Mouse (Mus musculus): ENCODE measurements around the gene Timm8a1. TPM values are rescaled to one million over a fixed set of nuclear protein-coding genes. Genes with fewer than 3 reads are reported as not detected.

The Timm8a1 gene
- polyA plus RNA-seq, 1 experiment = 44.6 TPM

- no peaks in the 10 kb centered on the region for H3K79me2 ChIP-seq (ENCODE audit: control insufficient read depth, insufficient read depth)
- no peaks in the 10 kb centered on the region for H3K27me3 ChIP-seq (ENCODE audit: control insufficient read depth, insufficient read depth, insufficient read length)
- H3K4me3 ChIP-seq (ENCODE audit: insufficient read depth, poor library complexity, severe bottlenecking) = no peak overlapping the region
- H3K79me3 ChIP-seq (ENCODE audit: low read depth) = no peaks in the 10 kb centered on the region
- TF ChIP-seq MYOD1 (IDR thresholded peaks at IDR 0.05; ENCODE audit: control insufficient read depth, insufficient read length, low read depth) (no peak), USF1 (IDR thresholded peaks at IDR 0.05; ENCODE audit: low read depth) (no peak), MAX (IDR thresholded peaks at IDR 0.05) (no peak), CEBPB (IDR thresholded peaks at IDR 0.05; ENCODE audit: low read depth) (no peak), FOSL1 (IDR thresholded peaks at IDR 0.05; ENCODE audit: insufficient read depth, low read length, poor library complexity, severe bottlenecking) (no peak), CTCF (IDR thresholded peaks at IDR 0.05; ENCODE audit: control insufficient read depth, insufficient read depth, insufficient read length) (no peak), MYOG (IDR thresholded peaks at IDR 0.05; ENCODE audit: control insufficient read depth, extremely low read depth, insufficient read length) (no peak)
- no peak overlapping the region for H3ac ChIP-seq (ENCODE audit: control insufficient read depth, insufficient read length, low read depth)
- H3K36me3 ChIP-seq (ENCODE audit: control insufficient read depth, insufficient read depth) = no peaks in the 10 kb centered on the region
Measured at GRCm38 (mm10) chrX:134566536-134567222, 25.0 kb upstream of the Timm8a1 start.

GRCm38 (mm10) chrX:134564326-134564725 lies 22.7 kb upstream of the Timm8a1 start:
- no peak overlapping the region for H3ac ChIP-seq (ENCODE audit: control insufficient read depth, insufficient read length, low read depth)
- TF ChIP-seq USF1 (IDR thresholded peaks at IDR 0.05; ENCODE audit: low read depth) = no peak
- no peak for TF ChIP-seq MAX (IDR thresholded peaks at IDR 0.05)
- TF ChIP-seq CEBPB (IDR thresholded peaks at IDR 0.05; ENCODE audit: low read depth) = no peak
- no peak for TF ChIP-seq CTCF (IDR thresholded peaks at IDR 0.05; ENCODE audit: control insufficient read depth, insufficient read depth, insufficient read length)
- TF ChIP-seq MYOG (IDR thresholded peaks at IDR 0.05; ENCODE audit: control insufficient read depth, extremely low read depth, insufficient read length) = no peak
- TF ChIP-seq MYOD1 (IDR thresholded peaks at IDR 0.05; ENCODE audit: control insufficient read depth, insufficient read length, low read depth) = no peak
- no peak for TF ChIP-seq FOSL1 (IDR thresholded peaks at IDR 0.05; ENCODE audit: insufficient read depth, low read length, poor library complexity, severe bottlenecking)
- no peaks in the 10 kb centered on the region for H3K79me3 ChIP-seq (ENCODE audit: low read depth)
- H3K4me3 ChIP-seq (ENCODE audit: insufficient read depth, poor library complexity, severe bottlenecking) = no peak overlapping the region
- no peaks in the 10 kb centered on the region for H3K27me3 ChIP-seq (ENCODE audit: control insufficient read depth, insufficient read depth, insufficient read length)
- no peaks in the 10 kb centered on the region for H3K36me3 ChIP-seq (ENCODE audit: control insufficient read depth, insufficient read depth)
- H3K79me2 ChIP-seq (ENCODE audit: control insufficient read depth, insufficient read depth) = no peaks in the 10 kb centered on the region

DNA sequence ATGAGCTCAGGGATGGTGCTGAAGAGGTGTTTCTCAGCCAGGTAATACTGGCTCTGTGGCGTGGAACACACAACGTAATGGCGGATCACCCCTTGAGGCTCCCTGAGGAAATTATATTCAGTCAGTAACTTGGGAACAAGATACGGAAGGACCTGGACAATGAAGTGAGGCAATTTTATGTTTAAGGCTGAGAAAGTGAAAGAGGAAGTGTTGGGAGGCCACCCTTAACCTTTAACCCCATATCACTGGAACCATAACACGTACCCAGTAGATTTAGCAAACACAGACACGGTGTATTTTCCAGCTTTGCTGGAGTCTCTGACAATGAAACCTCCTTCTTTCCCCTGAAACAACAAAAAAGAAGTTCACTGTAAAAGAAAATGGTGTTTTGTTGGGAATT lies 12.8 kb upstream of the Timm8a1 start:
- no peaks in the 10 kb centered on the region for H3K27me3 ChIP-seq (ENCODE audit: control insufficient read depth, insufficient read depth, insufficient read length)
- no peaks in the 10 kb centered on the region for H3K79me2 ChIP-seq (ENCODE audit: control insufficient read depth, insufficient read depth)
- no peaks in the 10 kb centered on the region for H3K36me3 ChIP-seq (ENCODE audit: control insufficient read depth, insufficient read depth)
- TF ChIP-seq MYOG (IDR thresholded peaks at IDR 0.05; ENCODE audit: control insufficient read depth, extremely low read depth, insufficient read length) (no peak), CEBPB (IDR thresholded peaks at IDR 0.05; ENCODE audit: low read depth) (no peak), CTCF (IDR thresholded peaks at IDR 0.05; ENCODE audit: control insufficient read depth, insufficient read depth, insufficient read length) (no peak), MAX (IDR thresholded peaks at IDR 0.05) (no peak), USF1 (IDR thresholded peaks at IDR 0.05; ENCODE audit: low read depth) (no peak)
- H3K4me3 ChIP-seq (ENCODE audit: insufficient read depth, poor library complexity, severe bottlenecking) = no peak overlapping the region
- H3ac ChIP-seq (ENCODE audit: control insufficient read depth, insufficient read length, low read depth) = no peak overlapping the region
- no peaks in the 10 kb centered on the region for H3K79me3 ChIP-seq (ENCODE audit: low read depth)

DNA sequence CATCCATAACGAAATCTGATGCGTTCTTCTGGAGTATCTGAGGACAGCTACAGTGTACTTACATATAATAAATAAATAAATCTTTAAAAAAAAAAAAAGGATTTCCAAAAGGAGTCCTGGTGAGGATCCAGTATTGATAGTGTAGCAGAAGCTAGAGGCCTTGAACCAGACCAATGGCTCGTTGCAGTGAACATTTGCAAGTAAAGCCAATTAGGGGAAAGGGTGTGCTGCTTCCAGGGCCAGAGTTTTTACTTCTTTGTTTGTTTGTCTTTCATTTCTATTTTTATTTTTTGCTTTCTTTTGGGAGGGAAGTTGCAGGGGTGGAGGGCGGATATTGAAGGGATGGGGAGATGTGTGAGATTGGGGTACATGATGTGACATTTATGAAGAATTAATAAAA lies 11.7 kb upstream of the Timm8a1 start:
- Histone ChIP-seq H3K27me3 (ENCODE audit: control insufficient read depth, insufficient read depth, insufficient read length) (no peaks in the 10 kb centered on the region), H3ac (ENCODE audit: control insufficient read depth, insufficient read length, low read depth) (no peak overlapping the region), H3K79me2 (ENCODE audit: control insufficient read depth, insufficient read depth) (no peaks in the 10 kb centered on the region), H3K79me3 (ENCODE audit: low read depth) (no peaks in the 10 kb centered on the region), H3K36me3 (ENCODE audit: control insufficient read depth, insufficient read depth) (no peaks in the 10 kb centered on the region), H3K4me3 (ENCODE audit: insufficient read depth, poor library complexity, severe bottlenecking) (no peak overlapping the region)
- TF ChIP-seq CEBPB (IDR thresholded peaks at IDR 0.05; ENCODE audit: low read depth) (no peak), MYOG (IDR thresholded peaks at IDR 0.05; ENCODE audit: control insufficient read depth, extremely low read depth, insufficient read length) (no peak), MYOD1 (IDR thresholded peaks at IDR 0.05; ENCODE audit: control insufficient read depth, insufficient read length, low read depth) (no peak), USF1 (IDR thresholded peaks at IDR 0.05; ENCODE audit: low read depth) (no peak), MAX (IDR thresholded peaks at IDR 0.05) (no peak), FOSL1 (IDR thresholded peaks at IDR 0.05; ENCODE audit: insufficient read depth, low read length, poor library complexity, severe bottlenecking) (no peak), CTCF (IDR thresholded peaks at IDR 0.05; ENCODE audit: control insufficient read depth, insufficient read depth, insufficient read length) (no peak)

GRCm38 (mm10) chrX:134550903-134551302 lies 9.2 kb upstream of the Timm8a1 start:
- Histone ChIP-seq H3K36me3 (ENCODE audit: control insufficient read depth, insufficient read depth) (no peaks in the 10 kb centered on the region), H3K4me3 (ENCODE audit: insufficient read depth, poor library complexity, severe bottlenecking) (no peak overlapping the region), H3ac (ENCODE audit: control insufficient read depth, insufficient read length, low read depth) (no peak overlapping the region), H3K27me3 (ENCODE audit: control insufficient read depth, insufficient read depth, insufficient read length) (no peaks in the 10 kb centered on the region), H3K79me2 (ENCODE audit: control insufficient read depth, insufficient read depth) (no peaks in the 10 kb centered on the region), H3K79me3 (ENCODE audit: low read depth) (no peaks in the 10 kb centered on the region)
- TF ChIP-seq CTCF (IDR thresholded peaks at IDR 0.05; ENCODE audit: control insufficient read depth, insufficient read depth, insufficient read length) = no peak
- TF ChIP-seq CEBPB (IDR thresholded peaks at IDR 0.05; ENCODE audit: low read depth) = no peak
- no peak for TF ChIP-seq MYOG (IDR thresholded peaks at IDR 0.05; ENCODE audit: control insufficient read depth, extremely low read depth, insufficient read length)
- no peak for TF ChIP-seq USF1 (IDR thresholded peaks at IDR 0.05; ENCODE audit: low read depth)
- no peak for TF ChIP-seq MYOD1 (IDR thresholded peaks at IDR 0.05; ENCODE audit: control insufficient read depth, insufficient read length, low read depth)
- TF ChIP-seq MAX (IDR thresholded peaks at IDR 0.05) = no peak
- no peak for TF ChIP-seq FOSL1 (IDR thresholded peaks at IDR 0.05; ENCODE audit: insufficient read depth, low read length, poor library complexity, severe bottlenecking)
